Mouse (Mus musculus) liver, embryonic 12.5 days (tissue): ENCODE measurements around the gene Ddr1. TPM values are rescaled to one million over a fixed set of nuclear protein-coding genes. Genes with fewer than 3 reads are reported as not detected.
A peak's percentile ranks its signal among the peaks of the same experiment; 100 is the strongest.

ENCODE experiments used
- ATAC-seq: fragments of 200-750 bp; cut with Nextera tagmentation; 2 replicates; pipeline ENCODE4 v1.8.0; 2017; ENCODE audit warnings: moderate number of reproducible peaks, mild to moderate bottlenecking, moderate library complexity
- H3K27ac ChIP-seq: fragments of 300-500 bp; sonication (generic); 2 replicates; pipeline ENCODE4 v1.5.1; 2016; ENCODE audit warnings: mild to moderate bottlenecking
- H3K27me3 ChIP-seq: fragments of 300-500 bp; sonication (generic); replicated peaks from 2 replicates; pipeline ENCODE4 v1.6.1; 2016; ENCODE audit warnings: mild to moderate bottlenecking, moderate library complexity
- H3K36me3 ChIP-seq: fragments of 300-500 bp; sonication (generic); 2 replicates; pipeline ENCODE4 v1.6.1; 2016; ENCODE audit warnings: mild to moderate bottlenecking, moderate library complexity
- H3K4me1 ChIP-seq: fragments of 300-500 bp; sonication (generic); 2 replicates; pipeline ENCODE4 v1.6.1; 2016
- H3K4me2 ChIP-seq: fragments of 300-500 bp; sonication (generic); 2 replicates; pipeline ENCODE4 v1.6.1; 2016; ENCODE audit warnings: mild to moderate bottlenecking, moderate library complexity
- H3K4me3 ChIP-seq: fragments of 300-500 bp; sonication (generic); 2 replicates; pipeline ENCODE4 v1.5.1; 2016; ENCODE audit warnings: mild to moderate bottlenecking, moderate library complexity
- H3K9ac ChIP-seq: fragments of 300-500 bp; sonication (generic); 2 replicates; pipeline ENCODE4 v1.6.1; 2016; ENCODE audit warnings: mild to moderate bottlenecking, moderate library complexity
- H3K9me3 ChIP-seq: fragments of 300-500 bp; sonication (generic); replicated peaks from 2 replicates; pipeline ENCODE4 v1.6.1; 2016; ENCODE audit warnings: mild to moderate bottlenecking, moderate library complexity
- WGBS: fragments of 180-500 bp; shearing (Covaris S2); methylation state at CpG from one replicate; pipeline ENCODE4 v1.1.7; 2016; ENCODE audit not compliant: insufficient replicate concordance; 5-methylcytosine and 5-hydroxymethylcytosine counted together
- polyA plus RNA-seq: library from polyadenylated mRNA; unstranded; fragments of >200 nt; fragmentation: Nextera tagmentation; extraction: Ambion mirVana; gene quantifications from 2 replicates; pipeline ENCODE4 v1.2.1, GENCODE M21; 2016

The Ddr1 gene
- polyA plus RNA-seq = 5.7 and 6.1 TPM in 2 replicates

DNA sequence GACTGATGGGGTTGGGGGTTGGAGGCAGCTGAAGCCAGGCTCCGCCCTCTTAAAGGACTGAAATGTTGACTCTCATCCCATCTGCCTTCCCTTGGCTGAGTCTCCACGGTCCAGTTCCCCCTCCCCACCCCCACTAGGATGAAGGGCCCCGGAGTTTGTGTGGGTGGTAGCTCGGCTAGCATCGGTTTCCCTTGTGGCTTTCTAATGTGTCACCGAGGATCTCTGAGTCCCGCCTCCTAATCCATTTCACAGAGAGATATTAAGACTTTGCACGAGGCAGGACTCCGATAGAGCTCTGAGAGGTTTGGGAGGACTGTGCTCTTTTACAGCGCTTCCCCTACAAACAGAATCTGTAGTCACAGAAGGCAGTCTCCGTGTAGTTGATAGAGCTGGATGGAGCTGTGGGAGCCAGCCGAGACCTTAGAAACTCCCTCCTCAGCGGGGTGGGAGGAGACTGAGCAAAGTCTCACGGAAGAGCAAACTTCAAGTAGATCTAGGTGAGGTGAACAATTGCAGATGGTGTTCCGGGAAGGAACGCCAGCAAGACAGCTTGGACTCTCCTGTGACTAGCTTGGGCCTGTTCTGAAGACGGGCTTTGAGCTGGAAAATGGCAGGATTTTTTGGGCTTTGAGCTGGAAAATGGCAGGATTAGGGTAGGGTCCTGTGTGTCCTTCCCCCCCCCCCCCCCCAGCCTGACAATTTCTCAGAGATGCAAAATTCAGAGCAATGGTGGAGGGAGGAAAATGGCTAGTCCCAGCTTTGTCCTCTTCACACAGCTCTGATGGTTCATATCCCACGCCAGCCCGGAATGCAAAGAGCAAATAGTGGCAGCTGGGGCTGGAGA is at the start of gene Ddr1:
Gene Ddr1 (minus strand): TSS at position 1 of the 844 bp plus-strand sequence.
- H3K4me2 ChIP-seq = peak within 1 kb of the TSS; percentile 32
- peak within 1 kb of the TSS; percentile 50; the same call in 1 of the 2 replicates for H3K27ac ChIP-seq
- H3K9ac ChIP-seq = no peak within 1 kb of the TSS
- no peaks in the 10 kb centered on the region for H3K9me3 ChIP-seq
- peaks cover 16% of the 10 kb centered on the region for H3K4me1 ChIP-seq
- ATAC-seq = no peak
- 0 out of 2 replicates have a peak within 1 kb of the TSS, but pooled peaks have one; percentile 1 for H3K4me3 ChIP-seq
- H3K27me3 ChIP-seq = peaks cover 66% of the 10 kb centered on the region
- WGBS = 8% methylated on average over 19 of the region's 19 CpGs
- no peaks in the 10 kb centered on the region for H3K36me3 ChIP-seq

DNA sequence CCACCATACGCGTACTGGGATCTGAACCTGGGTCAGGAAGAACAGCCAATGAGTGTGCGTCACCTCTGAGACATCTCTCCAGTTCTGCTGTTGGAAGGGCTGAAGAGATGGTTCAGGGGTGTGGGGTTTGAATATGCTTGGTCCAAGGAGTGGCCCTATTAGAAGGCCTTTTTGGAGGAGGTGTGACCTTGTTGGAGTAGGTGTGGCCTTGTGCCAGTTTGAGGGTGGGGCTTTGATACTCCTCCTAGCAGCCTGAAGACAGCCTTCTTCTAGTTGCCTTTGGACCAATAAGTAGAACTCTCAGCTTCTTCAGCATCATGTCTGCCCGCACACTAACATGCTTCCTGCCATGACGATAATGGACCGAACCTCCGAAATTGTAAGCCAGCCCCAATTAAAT is 49.2 kb upstream of the Ddr1 start:
- WGBS = 92% methylated on average over 7 of the region's 7 CpGs
- peak; percentile 69; the same call in 1 of the 2 replicates for ATAC-seq
- Histone ChIP-seq H3K27me3 (peaks cover 14% of the 10 kb centered on the region; the same call in 1 of the 2 replicates), H3K36me3 (no peaks in the 10 kb centered on the region), H3K4me3 (no peak overlapping the region), H3K27ac (no peak overlapping the region), H3K9me3 (no peaks in the 10 kb centered on the region), H3K9ac (no peak overlapping the region), H3K4me1 (peaks cover 56% of the 10 kb centered on the region), H3K4me2 (no peak overlapping the region)

DNA sequence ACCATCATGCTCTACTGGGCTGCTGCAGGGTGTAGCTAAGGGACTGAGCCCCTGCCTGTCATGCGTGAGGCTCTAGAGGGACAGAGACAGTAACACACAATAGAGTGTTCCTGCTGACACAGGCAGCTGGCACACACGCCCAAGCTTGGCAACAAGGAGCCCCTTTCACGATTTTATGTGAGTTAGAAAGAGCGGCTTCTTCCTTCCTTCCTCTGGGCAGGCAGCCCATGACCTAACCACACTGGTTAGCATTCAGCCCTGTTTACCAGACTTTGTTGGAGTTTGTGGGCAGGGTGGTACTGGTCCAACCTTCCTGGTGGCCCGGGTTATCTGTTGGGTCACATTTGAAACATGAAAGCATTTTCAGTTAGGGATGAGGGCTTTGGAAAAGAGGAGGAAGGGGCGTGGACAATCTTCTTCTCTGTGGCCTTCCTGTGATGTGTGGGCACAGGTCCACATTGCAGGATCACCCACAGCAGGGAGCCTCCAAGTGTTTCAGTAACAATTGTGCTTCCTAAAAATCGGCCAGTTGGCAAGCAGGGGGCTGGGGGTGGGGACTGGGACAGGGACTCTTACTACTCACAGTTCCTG is 47.9 kb upstream of the Ddr1 start:
- no peak overlapping the region for H3K4me3 ChIP-seq
- H3K36me3 ChIP-seq = no peaks in the 10 kb centered on the region
- 0 out of 2 replicates have a peak overlapping the region, but pooled peaks have one; percentile 34 for H3K27ac ChIP-seq
- H3K9me3 ChIP-seq = no peaks in the 10 kb centered on the region
- no peak overlapping the region for H3K4me2 ChIP-seq
- H3K27me3 ChIP-seq = peaks cover 17% of the 10 kb centered on the region; the same call in 1 of the 2 replicates
- WGBS = 27% methylated on average over 7 of the region's 7 CpGs
- H3K9ac ChIP-seq = peak overlapping the region; percentile 6; the same call in 1 of the 2 replicates
- peaks cover 45% of the 10 kb centered on the region for H3K4me1 ChIP-seq
- ATAC-seq = no peak

DNA sequence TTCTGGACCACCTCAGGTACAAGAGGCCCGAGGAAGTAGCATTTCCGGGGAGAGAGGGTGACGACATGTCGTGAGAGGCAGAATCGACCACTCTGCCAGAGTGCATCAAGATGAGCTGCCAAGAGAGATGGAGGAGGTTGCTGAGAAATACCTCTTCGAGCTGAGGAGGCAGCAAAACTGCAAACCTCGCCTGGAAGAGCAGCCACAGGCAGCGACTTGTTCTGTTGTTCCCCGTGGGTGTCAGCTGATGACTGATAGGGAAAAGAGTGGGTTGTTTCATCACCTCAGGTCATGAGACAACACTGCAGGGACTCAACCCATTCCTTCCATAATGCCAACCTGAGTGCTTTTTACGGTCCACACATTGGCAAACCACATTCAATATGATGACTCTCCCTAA is 45.3 kb upstream of the Ddr1 start:
- H3K36me3 ChIP-seq = no peaks in the 10 kb centered on the region
- H3K9me3 ChIP-seq = no peaks in the 10 kb centered on the region
- H3K4me2 ChIP-seq = no peak overlapping the region
- peaks cover 12% of the 10 kb centered on the region; the same call in 1 of the 2 replicates for H3K27me3 ChIP-seq
- H3K27ac ChIP-seq = no peak overlapping the region
- H3K9ac ChIP-seq = no peak overlapping the region
- ATAC-seq = no peak
- 62% methylated on average over 10 of the region's 10 CpGs for WGBS
- peaks cover 40% of the 10 kb centered on the region for H3K4me1 ChIP-seq
- no peak overlapping the region for H3K4me3 ChIP-seq

DNA sequence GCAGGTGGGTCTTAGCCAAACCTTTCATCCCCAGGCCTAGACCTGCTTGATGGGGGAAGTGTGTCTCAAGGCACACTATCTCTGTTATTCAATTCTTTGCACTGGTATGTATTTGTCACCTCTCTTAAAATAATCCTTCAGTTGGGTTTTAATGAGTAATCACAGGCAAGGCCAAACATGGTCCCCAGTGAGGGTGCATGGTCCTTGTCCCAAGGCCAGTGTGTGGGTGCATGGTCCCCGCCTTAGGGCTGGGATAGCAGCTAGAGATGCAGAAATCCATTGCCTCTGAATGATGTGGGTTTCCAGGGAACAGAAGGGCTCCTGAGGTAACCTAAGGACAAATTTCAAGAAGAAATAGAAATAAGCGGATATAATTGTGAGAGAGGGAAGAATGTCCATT is 39.9 kb upstream of the Ddr1 start:
- H3K9ac ChIP-seq = peak overlapping the region; percentile 62; the same call in 1 of the 2 replicates

DNA sequence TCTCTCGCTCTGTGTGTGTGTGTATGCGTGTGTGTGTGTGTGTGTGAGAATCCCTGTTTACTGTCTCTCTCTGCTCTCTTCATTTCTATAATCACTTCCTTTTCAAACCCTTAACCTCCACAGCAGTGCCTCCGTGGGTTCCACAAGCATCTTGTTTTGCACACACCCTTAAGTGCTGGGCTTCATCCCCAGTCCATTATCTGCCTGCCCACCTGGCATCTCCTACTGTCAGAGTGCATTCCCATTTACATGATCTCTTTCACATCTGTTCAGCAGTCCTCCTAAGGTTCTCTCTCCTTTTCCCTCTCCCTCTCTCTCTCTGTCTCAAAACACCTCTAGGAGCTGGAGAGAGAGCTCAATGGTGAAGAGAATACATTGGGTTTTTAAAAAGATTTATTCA is 38.5 kb upstream of the Ddr1 start:
- 57% methylated on average over 3 of the region's 3 CpGs for WGBS
- Histone ChIP-seq H3K27me3 (0 out of 2 replicates have a peak, but pooled peaks cover 5% of the 10 kb centered on the region), H3K4me3 (no peak overlapping the region), H3K4me2 (peak overlapping the region; percentile 53), H3K36me3 (no peaks in the 10 kb centered on the region), H3K9me3 (no peaks in the 10 kb centered on the region), H3K4me1 (peaks cover 64% of the 10 kb centered on the region), H3K27ac (peak overlapping the region; percentile 97), H3K9ac (peak overlapping the region; percentile 62)
- ATAC-seq = peak; percentile 83

More for the DNA sequence above, 39.9 kb upstream of the Ddr1 start:
- H3K4me1 ChIP-seq = peaks cover 58% of the 10 kb centered on the region
- no peak overlapping the region for H3K4me2 ChIP-seq
- peak overlapping the region; percentile 97 for H3K27ac ChIP-seq
- no peaks in the 10 kb centered on the region for H3K36me3 ChIP-seq
- 86% methylated on average over 2 of the region's 2 CpGs for WGBS
- H3K27me3 ChIP-seq = 0 out of 2 replicates have a peak, but pooled peaks cover 3% of the 10 kb centered on the region
- no peak for ATAC-seq
- H3K4me3 ChIP-seq = no peak overlapping the region
- H3K9me3 ChIP-seq = no peaks in the 10 kb centered on the region

DNA sequence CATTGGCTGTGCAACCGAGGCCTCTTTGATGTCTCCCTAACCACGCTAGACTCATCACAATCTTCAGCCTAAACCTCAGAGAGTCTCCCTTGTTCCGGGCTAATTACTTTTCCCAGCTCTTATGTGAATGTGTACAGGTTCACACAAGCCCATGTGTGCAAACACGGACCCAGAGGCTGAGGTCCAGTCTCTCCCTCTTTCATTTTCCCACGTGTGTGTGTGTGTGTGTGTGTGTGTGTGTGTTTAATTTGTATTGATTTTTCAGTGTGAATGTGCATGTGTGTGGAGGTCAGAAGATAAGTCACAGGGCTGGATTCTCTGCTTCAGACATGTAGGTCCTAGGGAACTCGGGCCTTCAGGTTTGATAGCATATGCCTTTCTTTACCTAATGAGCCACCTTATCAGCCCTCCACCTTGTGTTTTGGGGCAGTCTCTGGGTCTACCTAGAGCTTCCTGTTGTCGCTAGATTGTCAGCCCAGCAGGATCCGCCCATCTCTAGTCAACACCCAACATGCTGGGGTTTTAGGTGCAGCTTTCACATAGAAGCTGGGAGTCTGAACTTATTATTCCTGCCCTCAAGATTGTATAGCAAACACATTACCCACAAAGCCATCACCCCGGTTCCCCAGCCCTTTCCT is 37.3 kb upstream of the Ddr1 start:
- Histone ChIP-seq H3K36me3 (no peaks in the 10 kb centered on the region), H3K4me2 (peak overlapping the region; percentile 53), H3K4me1 (peaks cover 75% of the 10 kb centered on the region), H3K9ac (peak overlapping the region; percentile 62), H3K27ac (peak overlapping the region; percentile 97), H3K4me3 (0 out of 2 replicates have a peak overlapping the region, but pooled peaks have one; percentile 10), H3K27me3 (peaks cover 14% of the 10 kb centered on the region; the same call in 1 of the 2 replicates), H3K9me3 (no peaks in the 10 kb centered on the region)
- 28% methylated on average over 9 of the region's 9 CpGs for WGBS
- ATAC-seq = peak; percentile 89

DNA sequence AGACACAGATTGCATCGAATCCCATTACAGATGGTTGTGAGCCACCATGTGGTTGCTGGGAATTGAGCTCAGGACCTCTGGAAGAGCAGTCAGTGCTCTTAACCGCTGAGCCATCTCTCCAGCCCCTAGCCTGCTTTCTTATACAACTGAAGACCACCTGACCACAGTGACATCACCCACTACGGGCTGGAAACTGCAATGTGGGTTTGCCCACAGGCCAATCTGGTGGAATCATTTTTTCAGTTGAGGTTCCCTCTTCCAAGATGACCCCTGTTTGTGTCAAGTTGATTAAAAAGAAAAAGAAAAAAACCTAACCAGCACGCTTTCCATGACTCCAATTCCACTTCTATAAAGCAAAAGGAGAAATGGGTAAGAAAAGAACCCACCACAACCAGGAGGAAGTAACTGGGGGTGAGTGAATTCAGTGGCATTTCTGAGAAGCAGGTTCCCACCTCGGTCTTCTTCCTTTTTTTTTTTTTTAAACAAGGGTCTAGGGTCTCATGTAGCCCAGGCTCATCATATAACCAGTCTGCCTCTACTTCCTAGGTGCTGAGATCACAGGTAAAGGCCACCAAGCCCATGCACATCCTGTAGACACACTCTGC is 36.0 kb upstream of the Ddr1 start:
- Histone ChIP-seq H3K9me3 (no peaks in the 10 kb centered on the region), H3K27me3 (peaks cover 16% of the 10 kb centered on the region; the same call in 1 of the 2 replicates), H3K9ac (peak overlapping the region; percentile 53), H3K4me2 (no peak overlapping the region), H3K4me3 (no peak overlapping the region), H3K36me3 (no peaks in the 10 kb centered on the region), H3K27ac (peak overlapping the region; percentile 97), H3K4me1 (peaks cover 84% of the 10 kb centered on the region)
- no peak for ATAC-seq
- 45% methylated on average over 5 of the region's 5 CpGs for WGBS

DNA sequence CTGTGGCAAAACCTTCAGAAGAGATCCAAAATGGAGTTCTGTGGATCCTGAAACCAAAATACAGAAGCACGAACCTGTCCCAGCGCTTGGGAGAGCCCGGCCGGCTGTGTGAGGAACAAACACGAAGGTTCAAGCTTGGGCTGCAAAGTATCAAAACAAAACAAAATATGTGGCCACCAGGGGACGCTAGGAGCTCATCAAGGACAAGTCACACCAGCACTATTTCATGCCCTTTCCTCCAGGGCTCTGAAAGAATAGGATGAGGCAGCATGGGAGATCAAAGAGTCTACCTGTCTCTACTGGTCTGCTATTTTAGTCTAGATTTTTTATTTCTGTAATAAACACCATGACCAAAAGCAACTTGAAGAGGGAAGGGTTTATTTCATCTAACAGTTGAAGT is 35.3 kb upstream of the Ddr1 start:
- peak overlapping the region; percentile 53; the same call in 1 of the 2 replicates for H3K9ac ChIP-seq
- H3K4me1 ChIP-seq = peaks cover 87% of the 10 kb centered on the region
- H3K27me3 ChIP-seq = peaks cover 16% of the 10 kb centered on the region; the same call in 1 of the 2 replicates

DNA sequence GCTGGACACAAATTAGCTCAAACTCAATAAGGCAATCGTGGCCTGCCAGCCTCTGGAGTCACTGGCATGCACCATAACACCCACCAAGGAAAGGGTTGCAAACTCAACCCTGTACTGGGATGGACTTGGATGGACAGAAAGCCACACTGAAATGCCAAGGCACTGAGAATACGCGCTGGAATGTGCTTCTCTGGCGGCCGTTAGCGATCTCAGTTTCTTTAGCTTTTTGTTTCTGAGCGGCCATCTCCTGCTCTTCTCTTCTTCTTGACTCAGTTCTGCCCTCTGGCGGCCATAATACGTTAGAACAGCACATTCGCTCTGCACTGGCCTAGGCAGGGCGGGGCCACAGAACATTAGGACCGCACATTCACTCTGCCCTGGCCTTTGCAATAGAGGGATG is 33.3 kb upstream of the Ddr1 start:
- Histone ChIP-seq H3K9me3 (no peaks in the 10 kb centered on the region), H3K36me3 (no peaks in the 10 kb centered on the region), H3K27me3 (peaks cover 21% of the 10 kb centered on the region; the same call in 1 of the 2 replicates), H3K4me2 (peak overlapping the region; percentile 36), H3K4me1 (peaks cover 76% of the 10 kb centered on the region), H3K9ac (no peak overlapping the region), H3K27ac (no peak overlapping the region), H3K4me3 (no peak overlapping the region)
- ATAC-seq = peak; percentile 27; the same call in 1 of the 2 replicates
- 9% methylated on average over 12 of the region's 12 CpGs for WGBS

More for the DNA sequence above, 35.3 kb upstream of the Ddr1 start:
- H3K4me2 ChIP-seq = peak overlapping the region; percentile 29
- no peaks in the 10 kb centered on the region for H3K9me3 ChIP-seq
- 3% methylated on average over 6 of the region's 6 CpGs for WGBS
- H3K36me3 ChIP-seq = no peaks in the 10 kb centered on the region
- H3K27ac ChIP-seq = peak overlapping the region; percentile 97
- no peak overlapping the region for H3K4me3 ChIP-seq
- peak; percentile 9; the same call in 1 of the 2 replicates for ATAC-seq

DNA sequence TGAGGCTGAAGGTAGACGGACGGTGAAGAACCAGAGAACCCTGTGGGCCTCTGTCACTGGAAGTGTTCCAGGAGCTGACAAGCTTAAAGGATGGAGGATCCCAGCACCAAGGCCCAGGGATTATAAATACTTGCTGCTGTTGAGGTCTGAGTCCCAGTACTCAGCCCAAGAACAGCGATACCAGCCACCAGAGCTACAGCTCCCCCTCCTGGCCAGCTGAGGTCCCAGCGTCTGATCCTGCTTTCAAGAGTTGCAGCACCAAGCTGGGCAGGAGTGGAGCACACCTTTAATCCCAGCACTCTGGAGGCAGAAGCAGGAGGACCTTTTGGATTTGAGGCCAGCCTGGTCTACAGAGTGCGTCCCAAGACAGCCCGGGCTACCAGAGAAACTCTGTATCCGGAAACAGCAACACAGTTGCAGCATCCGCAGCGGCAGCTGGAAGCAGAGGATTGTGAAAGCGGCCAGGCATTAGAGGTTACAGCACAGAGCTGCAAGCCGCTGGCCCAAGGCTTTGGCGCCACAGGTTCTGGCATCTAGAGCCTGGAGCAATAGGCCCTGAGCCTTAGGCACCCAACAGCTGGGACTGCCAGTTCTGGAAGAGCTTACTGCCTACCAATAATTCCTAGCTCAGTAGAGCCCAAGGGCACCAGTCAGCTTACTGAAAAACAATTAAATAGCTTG is 32.0 kb upstream of the Ddr1 start:
- no peak overlapping the region for H3K4me3 ChIP-seq
- peaks cover 63% of the 10 kb centered on the region for H3K4me1 ChIP-seq
- 18% methylated on average over 12 of the region's 12 CpGs for WGBS
- H3K27ac ChIP-seq = no peak overlapping the region
- no peaks in the 10 kb centered on the region for H3K9me3 ChIP-seq
- peaks cover 33% of the 10 kb centered on the region; the same call in 1 of the 2 replicates for H3K27me3 ChIP-seq
- ATAC-seq = no peak
- H3K36me3 ChIP-seq = no peaks in the 10 kb centered on the region
- peak overlapping the region; percentile 38 for H3K4me2 ChIP-seq
- 0 out of 2 replicates have a peak overlapping the region, but pooled peaks have one; percentile 14 for H3K9ac ChIP-seq
